10 mouse cellular contexts compared by ENCODE assay signal in genomic region chr10:66930563-66930962, GRCm38 (mm10).
DNase-seq lines count a peak whose midpoint lies in the region; ATAC-seq lines count a peak whose summit lies in the region.
"Had no signal": no experiment of that assay in that cellular context is flagged by ENCODE, and none has a peak within 500 bp of the region (broad histone marks: within the 10 kb centered on the region; RNA-seq: fewer than 3 reads in every experiment).

No protein-coding gene starts in this region.

- intact Hi-C loops in heart, postnatal 14 days (cut with DNase I) = no loop called here

- peak; percentile 68 for ATAC-seq in common myeloid progenitor, adult 5-6 weeks (replicated peaks; ENCODE audit: low read depth, poor library complexity, severe bottlenecking)

- no peaks in the 10 kb centered on the region for H3K9me3 ChIP-seq in megakaryocyte, embryonic 14.5 days

- peak overlapping the region; percentile 44 for H3K4me3 ChIP-seq in megakaryocyte, embryonic 14.5 days (replicated peaks)

- H3K27me3 ChIP-seq in megakaryocyte, embryonic 14.5 days (replicated peaks) = no peaks in the 10 kb centered on the region

- H3K4me1 ChIP-seq in megakaryocyte, embryonic 14.5 days = peaks cover 41% of the 10 kb centered on the region

- no peaks in the 10 kb centered on the region for H3K36me3 ChIP-seq in megakaryocyte, embryonic 14.5 days (replicated peaks; ENCODE audit: low read length)

- peak; percentile 33 to 53 for DNase-seq in heart, adult 18-20 months
- DNase-seq in heart, postnatal 14 days = no peak
- peak; percentile 38 for DNase-seq in 416B (ENCODE audit: low read depth)
- no peak for DNase-seq in frontal cortex, postnatal 10 days (ENCODE audit: low spot score in 2 of 2)
- no peak for DNase-seq in layer of hippocampus, postnatal 10 days (ENCODE audit: low spot score in 2 of 2)
- DNase-seq in layer of hippocampus, adult 8-10 months (ENCODE audit: low spot score in 2 of 2) = no peak
- DNase-seq: cerebellum, adult 2 months; right cerebral cortex, adult 18-20 months had no signal

Comparison
In these comparisons a context has a peak if more than half of its experiments do, and no peak if none do; other contexts are left out.
1. DNase-seq: peak in heart, adult 18-20 months (2 of 2) and 416B (single experiment); none in heart, postnatal 14 days (0 of 2), frontal cortex, postnatal 10 days (0 of 2), layer of hippocampus, postnatal 10 days (0 of 2) and layer of hippocampus, adult 8-10 months (0 of 2).